In genomic region chr5:149015335-149016201, GRCm38 (mm10) we compare ENCODE assay signal across 8 mouse cellular contexts. TPM values are rescaled to one million over a fixed set of nuclear protein-coding genes. Genes with fewer than 3 reads are reported as not detected.
DNase-seq lines count a peak whose midpoint lies in the region; ATAC-seq and TF ChIP-seq lines count a peak whose summit lies in the region.

No protein-coding gene starts in this region.

- 0 out of 2 replicates have a peak, but pooled peaks cover 7% of the 10 kb centered on the region for H3K36me3 ChIP-seq in heart, embryonic 10.5 days
- no peaks in the 10 kb centered on the region for H3K36me3 ChIP-seq in forebrain, embryonic 13.5 days (ENCODE audit: poor library complexity, severe bottlenecking)
- H3K36me3 ChIP-seq in intestine, postnatal 0 days (ENCODE audit: control insufficient read depth, insufficient read depth), result no peaks in the 10 kb centered on the region
- no peaks in the 10 kb centered on the region for H3K36me3 ChIP-seq in midbrain, embryonic 10.5 days

- TF ChIP-seq CTCF in intestine, postnatal 0 days (IDR thresholded peaks at IDR 0.05; ENCODE audit: low read depth), result no peak

- H3K27me3 ChIP-seq in heart, embryonic 10.5 days (ENCODE audit: insufficient read depth, poor library complexity, severe bottlenecking), result 0 out of 2 replicates have a peak, but pooled peaks cover 3% of the 10 kb centered on the region
- peaks cover 4% of the 10 kb centered on the region; the same call in 1 of the 2 replicates for H3K27me3 ChIP-seq in forebrain, embryonic 13.5 days
- H3K27me3 ChIP-seq in intestine, postnatal 0 days (replicated peaks; ENCODE audit: control insufficient read depth, insufficient read depth, low read length), result no peaks in the 10 kb centered on the region
- H3K27me3 ChIP-seq in midbrain, embryonic 10.5 days (ENCODE audit: low read depth, poor library complexity, severe bottlenecking), result peaks cover 47% of the 10 kb centered on the region

- H3K9me3 ChIP-seq in heart, embryonic 10.5 days, result peaks cover 2% of the 10 kb centered on the region; the same call in 1 of the 2 replicates
- no peaks in the 10 kb centered on the region for H3K9me3 ChIP-seq in forebrain, embryonic 13.5 days (replicated peaks)
- no peaks in the 10 kb centered on the region for H3K9me3 ChIP-seq in intestine, postnatal 0 days (ENCODE audit: control insufficient read depth)
- no peaks in the 10 kb centered on the region for H3K9me3 ChIP-seq in midbrain, embryonic 10.5 days (replicated peaks)

- H3K27ac ChIP-seq in heart, embryonic 10.5 days, result peak overlapping the region; percentile 89
- H3K27ac ChIP-seq in forebrain, embryonic 13.5 days, result no peak overlapping the region
- H3K27ac ChIP-seq in intestine, postnatal 0 days (ENCODE audit: low read depth, low read length), result no peak overlapping the region
- H3K27ac ChIP-seq in midbrain, embryonic 10.5 days (replicated peaks), result peak overlapping the region; percentile 79

- peak overlapping the region; percentile 69 for H3K4me3 ChIP-seq in heart, embryonic 10.5 days
- H3K4me3 ChIP-seq in forebrain, embryonic 13.5 days, result peak overlapping the region; percentile 49
- H3K4me3 ChIP-seq in intestine, postnatal 0 days (ENCODE audit: low read depth, low read length), result peak overlapping the region; percentile 55
- peak overlapping the region; percentile 63 for H3K4me3 ChIP-seq in midbrain, embryonic 10.5 days

- peak; percentile 67 for ATAC-seq in forebrain, embryonic 13.5 days
- peak; percentile 79 for ATAC-seq in intestine, postnatal 0 days

- peak overlapping the region; percentile 67 for H3K9ac ChIP-seq in forebrain, embryonic 13.5 days
- H3K9ac ChIP-seq in intestine, postnatal 0 days (ENCODE audit: low read depth, low read length), result peak overlapping the region; percentile 66

- DNase-seq in heart, embryonic 10.5 days (ENCODE audit: low spot score), result no peak
- no peak for DNase-seq in heart, adult 9 months (ENCODE audit: low spot score in 2 of 2)
- peak; percentile 70 for DNase-seq in T-cell, adult 2 months (ENCODE audit: low spot score)
- DNase-seq in midbrain, embryonic 10.5 days (ENCODE audit: low spot score), result peak; percentile 56
- peak; percentile 67 for DNase-seq in thymus, postnatal 0 days (ENCODE audit: low spot score)
- DNase-seq in gastrocnemius, postnatal 36 days, result no peak

- 2% methylated on average over 37 of the region's 37 CpGs for WGBS in heart, embryonic 10.5 days
- WGBS in forebrain, embryonic 13.5 days, result 1% methylated on average over 35 of the region's 37 CpGs
- 2% methylated on average over 33 of the region's 37 CpGs for WGBS in intestine, postnatal 0 days
- WGBS in midbrain, embryonic 10.5 days, result 3% methylated on average over 36 of the region's 37 CpGs

- intact Hi-C loops in gastrocnemius, postnatal 36 days (cut with DNase I), result no loop called here

- H3K4me2 ChIP-seq in forebrain, embryonic 13.5 days, result peak overlapping the region; percentile 86
- peak overlapping the region; percentile 90 for H3K4me2 ChIP-seq in intestine, postnatal 0 days (replicated peaks; ENCODE audit: low read depth)

- H3K4me1 ChIP-seq in heart, embryonic 10.5 days, result peaks cover 25% of the 10 kb centered on the region
- peaks cover 8% of the 10 kb centered on the region for H3K4me1 ChIP-seq in forebrain, embryonic 13.5 days
- H3K4me1 ChIP-seq in intestine, postnatal 0 days (replicated peaks; ENCODE audit: control insufficient read depth, insufficient read depth, low read length), result no peaks in the 10 kb centered on the region
- H3K4me1 ChIP-seq in midbrain, embryonic 10.5 days, result peaks cover 21% of the 10 kb centered on the region

RNA-seq across cellular contexts. Expression of gene Gm42791, which starts 20.6 kb away (rescaled TPM):
- 0.57 and 2.6 TPM in 2 replicates for polyA plus RNA-seq in heart, embryonic 10.5 days (2016; fragmentation: Nextera tagmentation; extraction: Ambion mirVana)
- polyA plus RNA-seq in forebrain, embryonic 13.5 days (2015; fragmentation: Nextera tagmentation; extraction: Ambion mirVana), result 3.5 and 10.1 TPM in 2 replicates
- polyA plus RNA-seq in intestine, postnatal 0 days (2015; fragmentation: Nextera tagmentation; extraction: Ambion mirVana), result not detected in 2 replicates
- 2.0 TPM in 1 of 2 replicates, not detected in the other for polyA plus RNA-seq in midbrain, embryonic 10.5 days (2016; fragmentation: Nextera tagmentation; extraction: Ambion mirVana)
- 0.79 TPM in 1 of 2 replicates, not detected in the other for polyA plus RNA-seq in thymus, postnatal 0 days (2015; fragmentation: Nextera tagmentation; extraction: Ambion mirVana)
- 1 to 10 TPM; 1.4 to 2.5 TPM for total RNA-seq in gastrocnemius, postnatal 36 days (2021)

Comparison
In these comparisons a context has a peak if more than half of its experiments do, and no peak if none do; other contexts are left out.
1. DNase-seq: peak in T-cell, adult 2 months (single experiment), midbrain, embryonic 10.5 days (single experiment) and thymus, postnatal 0 days (single experiment); none in heart, embryonic 10.5 days (single experiment), heart, adult 9 months (0 of 2) and gastrocnemius, postnatal 36 days (0 of 2).
2. H3K27ac ChIP-seq: peak in heart, embryonic 10.5 days (single experiment) and midbrain, embryonic 10.5 days (single experiment); none in forebrain, embryonic 13.5 days (single experiment) and intestine, postnatal 0 days (single experiment).
3. Peak in every context shown above with its lines, with median percentiles within 50 percentile points of each other: H3K4me3 ChIP-seq.